Mouse (Mus musculus): ENCODE measurements around the gene Misp.

The Misp gene

DNA sequence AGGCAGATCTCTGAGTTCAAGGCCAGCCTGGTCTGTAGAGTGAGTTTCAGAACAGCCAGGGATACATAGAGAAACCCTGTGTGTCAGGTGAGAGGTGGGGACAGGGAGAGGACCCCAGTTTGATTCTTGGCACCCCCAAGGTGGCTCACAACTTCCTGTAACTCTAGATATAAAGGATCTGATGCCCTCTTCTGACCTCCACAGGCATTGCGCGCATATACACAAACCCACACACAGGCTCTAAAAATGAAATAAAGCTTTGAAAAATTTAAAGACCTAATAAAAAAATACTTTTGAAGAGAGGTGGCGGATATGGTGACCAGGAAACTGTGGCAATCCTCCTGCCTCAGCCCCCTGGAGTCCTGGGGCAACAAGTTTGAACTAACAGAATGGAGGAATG is 24.9 kb upstream of the Misp start:
- DNase-seq = no peak

DNA sequence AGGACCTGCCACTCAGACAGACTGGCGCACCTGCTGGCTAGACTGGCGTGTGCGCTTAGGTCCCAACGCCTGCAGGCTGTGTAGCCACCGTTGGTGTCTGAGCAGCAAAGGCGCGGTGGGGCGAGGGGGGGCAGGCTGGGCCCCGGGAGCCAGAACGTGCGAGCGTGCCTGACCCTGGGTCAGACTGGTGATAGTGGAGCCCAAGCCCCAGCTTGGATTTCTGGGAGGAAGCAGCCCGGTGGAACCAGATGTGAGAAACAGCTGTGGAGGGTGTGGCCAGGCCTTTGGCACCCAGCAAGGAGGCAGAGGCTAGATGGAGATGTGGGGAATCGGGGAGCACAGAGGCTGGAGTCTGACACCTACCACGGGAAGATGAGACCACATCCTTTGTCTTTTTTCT is 23.5 kb upstream of the Misp start:
- DNase-seq = no peak

DNA sequence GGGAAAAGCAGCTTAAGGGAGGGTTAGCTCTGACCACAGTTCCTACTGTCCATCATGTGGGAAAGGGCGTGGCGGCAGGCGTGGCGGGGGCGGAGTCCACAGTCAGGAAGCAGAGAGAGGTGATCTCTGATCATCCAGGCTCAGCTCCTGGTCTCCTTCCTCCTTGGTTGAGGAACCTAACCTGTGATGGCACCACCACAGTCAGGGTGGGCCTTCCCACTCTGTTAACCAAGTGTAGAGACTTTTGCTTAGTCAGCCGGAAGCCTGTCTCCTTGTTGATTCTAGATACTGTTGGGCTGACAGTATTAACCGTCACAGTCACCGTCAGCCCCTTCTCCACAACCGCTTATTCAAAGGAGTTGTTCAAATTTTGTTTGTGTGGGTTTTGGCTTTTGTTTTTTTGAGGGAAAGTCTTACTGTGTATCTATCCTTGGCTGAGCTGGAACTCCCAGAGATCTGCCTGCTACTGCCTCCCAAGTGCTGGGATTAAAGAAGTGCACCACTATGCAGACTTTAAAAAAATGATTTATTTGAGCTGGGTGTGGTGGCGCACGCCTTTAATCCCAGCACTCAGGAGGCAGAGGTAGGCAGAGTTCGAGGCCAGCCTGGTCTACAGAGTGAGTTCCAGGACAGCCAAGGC is 22.4 kb upstream of the Misp start:
- no peak for DNase-seq

- no peak for DNase-seq
Observed at GRCm38 (mm10) chr10:79800508-79800907, 20.3 kb upstream of the Misp start.

DNA sequence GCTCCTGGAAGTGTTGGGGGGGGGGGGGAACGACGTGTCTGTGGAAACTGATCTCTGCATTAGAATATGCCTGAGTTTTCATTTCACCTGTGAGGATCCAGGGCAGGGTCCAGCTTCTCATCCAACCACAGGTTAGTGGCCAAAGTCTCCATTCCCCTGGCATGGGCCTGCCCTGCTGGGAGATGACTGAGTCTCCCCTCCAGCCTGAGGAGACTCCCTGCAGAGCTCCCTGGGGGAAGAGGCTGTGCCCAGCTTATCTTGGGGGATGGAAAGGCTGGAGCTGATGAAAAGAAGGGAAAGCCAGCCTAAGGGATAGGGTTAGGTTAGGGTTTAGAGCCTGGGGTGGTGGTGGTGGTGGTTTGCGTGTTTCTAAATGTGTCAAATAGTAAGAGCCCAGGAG is 19.0 kb upstream of the Misp start:
- DNase-seq = no peak

DNA sequence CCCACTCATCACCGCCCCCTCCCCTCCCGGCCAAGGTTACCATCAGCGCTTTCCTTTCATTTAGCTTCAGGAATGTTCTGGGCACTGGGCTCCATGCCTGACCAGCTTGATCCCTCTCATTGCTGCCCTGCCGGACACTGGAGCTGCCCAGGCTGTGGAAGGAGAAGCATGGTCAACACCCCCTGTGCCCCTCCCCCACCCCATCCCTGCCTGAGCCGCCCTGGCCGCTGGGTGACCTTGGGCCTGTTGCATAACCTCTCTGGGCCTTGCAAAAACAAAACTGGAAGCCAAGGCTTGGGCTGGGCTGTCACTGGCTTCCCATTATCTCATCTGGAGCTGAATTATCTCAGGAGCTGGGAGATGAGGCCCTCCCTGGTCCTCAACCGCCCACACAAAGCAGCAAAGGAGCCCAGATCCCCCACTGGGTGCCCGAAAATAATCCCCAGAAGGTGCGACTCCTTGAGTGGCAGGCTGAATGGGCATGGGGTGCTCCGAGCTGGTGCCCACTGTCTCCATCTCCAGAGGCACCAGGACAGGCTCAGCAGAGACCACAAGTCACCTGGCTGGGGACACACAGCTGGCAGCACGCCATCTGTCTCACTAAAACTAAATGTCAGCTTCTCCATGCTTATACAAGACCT is 18.3 kb upstream of the Misp start:
- peak; percentile 28 for DNase-seq

GRCm38 (mm10) chr10:79803716-79804323 is 17.0 kb upstream of the Misp start:
- peak; percentile 95 for DNase-seq

GRCm38 (mm10) chr10:79805636-79806035 is 15.2 kb upstream of the Misp start:
- DNase-seq = no peak

GRCm38 (mm10) chr10:79806331-79806730 is 14.5 kb upstream of the Misp start:
- DNase-seq = no peak

- no peak for DNase-seq
Observed at GRCm38 (mm10) chr10:79806972-79807371, 13.8 kb upstream of the Misp start.

DNA sequence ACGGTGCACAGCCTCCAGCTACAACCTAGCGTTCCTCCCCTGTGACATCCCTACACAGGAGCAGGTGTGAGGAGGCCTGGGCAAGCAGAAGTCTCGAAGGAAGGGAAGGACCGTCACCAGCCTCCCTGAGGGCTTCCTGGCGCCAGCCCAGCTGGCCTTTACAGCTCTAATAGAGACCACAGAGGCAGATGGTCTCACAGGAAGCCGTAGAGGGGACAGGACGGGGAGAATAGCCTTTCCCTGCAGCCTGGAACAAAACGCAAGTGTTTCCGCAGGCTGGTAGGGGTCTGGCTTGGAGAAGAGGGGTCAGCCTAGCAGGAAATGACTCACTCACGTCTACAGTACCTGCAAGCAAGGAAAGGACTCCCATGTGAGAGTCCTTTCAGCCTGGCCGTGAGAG is 13.0 kb upstream of the Misp start:
- DNase-seq = no peak

- no peak for DNase-seq
Observed at GRCm38 (mm10) chr10:79808728-79809127, 12.1 kb upstream of the Misp start.

- DNase-seq = peak; percentile 55
Observed at GRCm38 (mm10) chr10:79811736-79812637, 8.8 kb upstream of the Misp start.

- no peak for DNase-seq
Observed at GRCm38 (mm10) chr10:79814271-79814842, 6.4 kb upstream of the Misp start.

GRCm38 (mm10) chr10:79815671-79816494 is 4.9 kb upstream of the Misp start:
- no peak for DNase-seq

- DNase-seq = no peak
Observed at GRCm38 (mm10) chr10:79817111-79817510, 3.7 kb upstream of the Misp start.

DNA sequence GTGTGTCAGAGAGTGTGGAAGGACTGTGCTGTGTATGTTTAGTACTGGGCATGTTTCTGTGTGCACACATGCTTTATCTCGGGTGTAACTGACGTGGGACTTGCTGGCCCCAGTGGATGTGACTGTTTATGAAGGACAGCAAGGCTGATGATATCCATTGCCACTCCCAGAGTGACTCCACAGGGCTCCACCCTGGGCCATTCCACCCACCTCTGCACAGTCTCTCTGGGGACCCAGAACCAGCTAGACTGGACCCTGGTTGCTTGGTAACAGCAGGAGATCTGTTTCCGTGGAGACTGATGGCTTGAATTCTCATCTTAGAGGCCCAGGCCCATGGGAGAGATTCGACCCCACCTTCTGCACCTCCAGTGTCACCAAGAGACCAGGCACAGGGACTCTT is 2.6 kb upstream of the Misp start:
- no peak for DNase-seq

GRCm38 (mm10) chr10:79819606-79820005 is 1.2 kb upstream of the Misp start:
- DNase-seq = no peak

DNA sequence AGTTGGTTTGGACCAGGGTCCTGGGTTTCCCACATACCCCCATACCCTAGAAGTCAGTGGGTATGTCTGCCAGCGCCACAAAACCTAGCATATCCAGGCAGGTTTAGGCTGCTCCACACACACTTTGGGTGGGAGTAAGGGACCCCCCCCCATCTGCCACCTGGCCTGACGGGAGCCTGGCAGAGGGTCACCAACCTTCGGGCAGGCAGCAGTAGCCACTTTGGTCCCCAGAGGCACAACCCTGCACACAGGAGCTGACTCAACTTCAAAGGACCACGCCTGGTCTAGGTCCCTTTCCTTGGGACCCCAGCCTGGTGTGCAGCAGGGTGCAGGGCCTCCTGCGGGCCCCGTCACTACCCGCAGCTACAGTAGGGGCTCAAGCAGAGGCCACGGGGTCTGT is 512 bp upstream of the Misp start:
- no peak for DNase-seq

DNA sequence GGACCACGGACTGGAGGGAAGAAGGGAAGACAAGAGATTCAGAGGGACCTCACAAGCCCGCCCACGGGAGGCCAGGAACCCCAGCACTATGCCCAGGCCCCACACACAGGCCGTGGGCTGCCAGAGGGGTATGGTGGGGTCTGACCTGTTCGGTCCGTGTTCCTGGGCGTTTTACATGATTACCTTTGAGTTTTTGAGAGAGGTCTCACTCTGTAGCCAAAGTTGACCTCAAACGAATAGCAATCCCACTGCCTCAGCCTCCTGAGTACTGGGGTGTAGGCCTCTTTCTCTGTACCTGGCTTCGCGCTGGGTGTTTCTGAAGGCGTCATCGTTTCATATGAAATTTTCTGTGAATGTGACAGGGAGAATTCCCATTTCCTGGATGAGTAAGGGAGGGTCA is 942 bp downstream of the Misp start:
- no peak for DNase-seq

DNA sequence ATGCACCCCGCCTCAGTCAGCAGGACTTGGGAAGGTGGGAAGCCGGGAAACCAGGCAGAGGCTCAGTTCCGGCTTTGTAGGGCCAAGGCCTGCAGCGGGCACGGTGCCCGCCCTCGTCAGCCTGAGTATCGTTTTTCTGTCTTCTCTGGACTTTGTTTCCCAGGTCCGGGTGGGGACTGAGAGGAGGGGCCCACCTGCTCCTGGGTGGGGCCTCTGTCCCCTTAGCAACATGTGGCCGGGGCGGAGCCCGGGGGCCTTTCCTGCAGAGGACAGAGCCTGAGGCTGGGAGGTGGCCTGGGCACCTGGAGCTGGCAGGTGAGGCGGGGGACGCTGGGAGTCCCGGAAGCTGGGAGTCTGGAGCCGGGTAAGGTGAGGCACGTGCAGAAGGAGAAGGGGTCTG is 1.6 kb downstream of the Misp start:
- no peak for DNase-seq

GRCm38 (mm10) chr10:79823011-79823410 is 2.2 kb downstream of the Misp start:
- DNase-seq = no peak
